Mouse (Mus musculus): ENCODE data around the gene Esp36.

DNA sequence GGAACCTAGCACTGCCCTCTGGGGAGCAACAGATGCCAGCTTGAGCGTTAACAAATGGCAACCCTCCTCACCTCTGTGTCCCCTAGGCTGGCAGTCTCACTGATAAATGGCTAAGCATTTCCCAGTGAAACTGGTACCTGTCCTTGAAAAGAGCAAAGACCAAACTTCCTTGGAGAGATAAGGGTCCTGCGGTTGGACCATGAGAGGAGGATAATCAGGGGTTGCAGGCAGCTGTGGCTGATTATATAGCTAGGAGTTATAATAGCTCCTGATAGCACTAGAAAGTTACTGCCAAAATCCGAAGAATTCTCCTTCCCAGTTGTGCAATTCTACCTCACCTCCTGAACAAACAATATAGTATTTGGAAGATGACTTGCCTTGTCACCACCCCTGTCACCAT, 13.8 kb downstream of the Esp36 start:
- TF ChIP-seq CTCF (IDR thresholded peaks at IDR 0.05; ENCODE audit: borderline replicate concordance, extremely low read depth, insufficient read depth, insufficient read length) = no peak
- TF ChIP-seq POLR2A (IDR thresholded peaks at IDR 0.05; ENCODE audit: borderline replicate concordance, extremely low read depth, insufficient read depth, insufficient read length, poor library complexity, severe bottlenecking) = no peak

Data from brain, embryonic 14.5 days (tissue).